Mouse (Mus musculus) left cerebral cortex, postnatal 14 days (tissue): ENCODE results near the gene Gm21095. TPM values are rescaled to one million over a fixed set of nuclear protein-coding genes. Genes with fewer than 3 reads are reported as not detected.
"Not testable (repeated sequence)": the region's sequence is repeated elsewhere in the genome, so short reads cannot be mapped to it uniquely, and the experiment has no call there.

Experiments
- DNase-seq, 2 experiments: peaks; one replicate each; pipeline ENCODE4 v3.0.0; 2021 to 2022; ENCODE audit warnings: low spot score in 2 of 2, mixed read lengths in 1 of 2
- intact Hi-C: fragments of 180-260 bp; cut with DNase I; formaldehyde crosslinking; loops from one replicate; pipeline ENCODE4 v1.15.1; 2025
- long read RNA-seq, 2 experiments: library from polyadenylated mRNA; stranded (forward); transcript quantifications; one replicate each; pipeline ENCODE4 v2.0.0; 2021
- total RNA-seq, 2 experiments: library from RNA; stranded (reverse); gene quantifications; 2 replicates each; pipeline ENCODE4 v1.2.3; 2021

Gene Gm21095
- total RNA-seq: not detected
- long read RNA-seq, experiment 1: 0 reads
- long read RNA-seq, experiment 2: 0 reads

- DNase-seq, intact Hi-C loops: not testable (repeated sequence)
Measured at GRCm38 (mm10) chrY:84096979-84097378, at the start of gene Gm21095. Gm21095 (plus strand) TSS chrY:84097279.
